ENCODE assay signal across 8 mouse cellular contexts in genomic region chr7:80261372-80261990, GRCm38 (mm10). TPM values are rescaled to one million over a fixed set of nuclear protein-coding genes. Genes with fewer than 3 reads are reported as not detected.
A peak's percentile ranks its signal among the peaks of the same experiment; 100 is the strongest.
DNase-seq lines count a peak whose midpoint lies in the region; ATAC-seq and TF ChIP-seq lines count a peak whose summit lies in the region.

No protein-coding gene starts in this region.

- peaks cover 6% of the 10 kb centered on the region for H3K4me1 ChIP-seq in kidney, embryonic 14.5 days (ENCODE audit: control insufficient read depth, insufficient read depth, low read length)
- H3K4me1 ChIP-seq in MEL (ENCODE audit: control insufficient read depth in 1 of 2, insufficient read depth in 2 of 2, low read length in 2 of 2): peaks cover 4 to 17% of the 10 kb centered on the region in 2 experiments
- H3K4me1 ChIP-seq in embryonic fibroblast, embryonic 13.5 days (ENCODE audit: control insufficient read depth, insufficient read depth, low read length): no peaks in the 10 kb centered on the region; the same call in 1 of the 2 replicates
- H3K4me1 ChIP-seq in midbrain, embryonic 16.5 days (ENCODE audit: control insufficient read depth, insufficient read depth, low read length): peaks cover 9% of the 10 kb centered on the region

- peak overlapping the region; percentile 72 for H3K9ac ChIP-seq in kidney, embryonic 14.5 days (ENCODE audit: low read depth, low read length)
- H3K9ac ChIP-seq in MEL (ENCODE audit: control insufficient read depth, low read depth, low read length, poor library complexity, severe bottlenecking): peak overlapping the region; percentile 84
- peak overlapping the region; percentile 85 for H3K9ac ChIP-seq in midbrain, embryonic 16.5 days (ENCODE audit: low read depth, low read length)

- peak overlapping the region; percentile 54 for H3K4me2 ChIP-seq in kidney, embryonic 14.5 days (replicated peaks; ENCODE audit: low read depth, low read length)
- H3K4me2 ChIP-seq in midbrain, embryonic 16.5 days (ENCODE audit: low read length): peak overlapping the region; percentile 72

- H3K4me3 ChIP-seq in kidney, embryonic 14.5 days (ENCODE audit: low read length): peak overlapping the region; percentile 69
- peak overlapping the region; percentile 55 to 77 for H3K4me3 ChIP-seq in MEL (ENCODE audit: control insufficient read depth in 1 of 2, insufficient read depth in 1 of 2, low read depth in 2 of 2, low read length in 2 of 2)
- peak overlapping the region; percentile 83 for H3K4me3 ChIP-seq in embryonic fibroblast, embryonic 13.5 days (ENCODE audit: insufficient read depth, low read length)
- peak overlapping the region; percentile 71 for H3K4me3 ChIP-seq in midbrain, embryonic 16.5 days (ENCODE audit: low read depth, low read length)

- TF ChIP-seq RAD21 in MEL (IDR thresholded peaks at IDR 0.05; ENCODE audit: low read depth, low read length): no peak

- TF ChIP-seq POLR2A in MEL (IDR thresholded peaks at IDR 0.05; ENCODE audit: control insufficient read depth in 1 of 2, insufficient read depth in 1 of 2, low read depth in 1 of 2, low read length in 2 of 2, poor library complexity in 1 of 2): no peak
- peak; percentile 34; the same call in 1 of the 2 replicates for TF ChIP-seq POLR2A in embryonic fibroblast, embryonic 13.5 days (IDR thresholded peaks at IDR 0.05; ENCODE audit: low read depth, low read length)

- no peaks in the 10 kb centered on the region for H3K27me3 ChIP-seq in kidney, embryonic 14.5 days (ENCODE audit: control insufficient read depth, insufficient read depth, low read length)
- H3K27me3 ChIP-seq in MEL (ENCODE audit: control insufficient read depth in 1 of 2, insufficient read depth in 2 of 2, low read length in 2 of 2): no peaks in the 10 kb centered on the region
- H3K27me3 ChIP-seq in midbrain, embryonic 16.5 days (ENCODE audit: control insufficient read depth, insufficient read depth, low read depth, low read length): peaks cover 27% of the 10 kb centered on the region

- DNase-seq in kidney, postnatal 10 days: no peak
- peak; percentile 62 for DNase-seq in MEL (ENCODE audit: low read depth, low spot score)
- peak; percentile 9 to 11 for DNase-seq in layer of hippocampus, postnatal 36 days
- DNase-seq in adrenal gland, adult 2 months: no peak
- DNase-seq in urinary bladder, postnatal 36 days (ENCODE audit: low spot score in 2 of 2): no peak

- under 1% methylated on average over 32 of the region's 32 CpGs for WGBS in kidney, embryonic 14.5 days
- WGBS in midbrain, embryonic 16.5 days: under 1% methylated on average over 31 of the region's 32 CpGs

- TF ChIP-seq EP300 in MEL (IDR thresholded peaks at IDR 0.05; ENCODE audit: low read depth in 1 of 2, low read length in 2 of 2): no peak

- H3K79me2 ChIP-seq in MEL (ENCODE audit: control insufficient read depth, insufficient read depth, low read length, poor library complexity): peaks cover 19% of the 10 kb centered on the region

- ATAC-seq in kidney, embryonic 14.5 days (ENCODE audit: low FRiP score, low TSS enrichment): peak; percentile 61
- peak; percentile 73 for ATAC-seq in midbrain, embryonic 16.5 days

- H3K36me3 ChIP-seq in kidney, embryonic 14.5 days (ENCODE audit: control insufficient read depth, insufficient read depth, low read length): peaks cover 32% of the 10 kb centered on the region
- peaks cover 6 to 15% of the 10 kb centered on the region in 2 experiments for H3K36me3 ChIP-seq in MEL (ENCODE audit: control insufficient read depth in 1 of 2, insufficient read depth in 2 of 2, low read length in 2 of 2)
- peaks cover 22% of the 10 kb centered on the region for H3K36me3 ChIP-seq in midbrain, embryonic 16.5 days (ENCODE audit: control insufficient read depth, insufficient read depth, low read length)

- no peak for TF ChIP-seq CTCF in MEL (IDR thresholded peaks at IDR 0.05 in 2 of 3, conservative IDR thresholded peaks at IDR 0.05 in 1 of 3; ENCODE audit: control insufficient read depth in 1 of 3, insufficient read depth in 1 of 3, low read depth in 2 of 3, low read length in 3 of 3, poor library complexity in 1 of 3, severe bottlenecking in 1 of 3)
- TF ChIP-seq CTCF in embryonic fibroblast, embryonic 13.5 days (IDR thresholded peaks at IDR 0.05; ENCODE audit: borderline replicate concordance, insufficient read depth, low read length): no peak

- H3K9me3 ChIP-seq in kidney, embryonic 14.5 days (ENCODE audit: control insufficient read depth, low read length): no peaks in the 10 kb centered on the region
- H3K9me3 ChIP-seq in MEL (replicated peaks; ENCODE audit: insufficient read depth, low read length): no peaks in the 10 kb centered on the region
- H3K9me3 ChIP-seq in midbrain, embryonic 16.5 days (replicated peaks; ENCODE audit: control insufficient read depth, low read length, poor library complexity, severe bottlenecking): no peaks in the 10 kb centered on the region

- peak overlapping the region; percentile 53 for H3K27ac ChIP-seq in kidney, embryonic 14.5 days (ENCODE audit: low read depth, low read length)
- peak overlapping the region; percentile 56 for H3K27ac ChIP-seq in MEL (ENCODE audit: control insufficient read depth, low read depth, low read length)
- 0 out of 2 replicates have a peak overlapping the region, but pooled peaks have one; percentile 9 for H3K27ac ChIP-seq in embryonic fibroblast, embryonic 13.5 days (ENCODE audit: insufficient read depth, low read length)
- peak overlapping the region; percentile 77 for H3K27ac ChIP-seq in midbrain, embryonic 16.5 days (ENCODE audit: low read length)

TF ChIP-seq in MEL, 35 proteins besides CTCF, POLR2A, EP300 and RAD21 (continues in another document):
- TF ChIP-seq ETS1 (IDR thresholded peaks at IDR 0.05; ENCODE audit: low read depth, low read length) (0 out of 2 replicates have a peak, but pooled peaks have one; percentile 6), UBTF (IDR thresholded peaks at IDR 0.05; ENCODE audit: borderline replicate concordance, insufficient read depth, low read depth, low read length) (no peak)

RNA-seq across cellular contexts. Expression of gene Ngrn, which starts 0.5 kb away (rescaled TPM):
- 44.8 and 49.7 TPM in 2 replicates for polyA plus RNA-seq in kidney, embryonic 14.5 days (2014; fragmentation: Nextera tagmentation; extraction: Ambion mirVana)
- 42.8 and 48.0 TPM in 2 replicates for total RNA-seq in MEL (2012; rRNA removed)
- polyA plus RNA-seq in MEL (2012; ENCODE audit: insufficient read depth in 1 of 2, insufficient read length in 2 of 2, low read depth in 1 of 2, low replicate concordance in 2 of 2, missing spikeins in 1 of 2): 10 to 100 TPM in 1 of 2 experiments, not detected in 1; 37.2 TPM
- polyA plus RNA-seq in embryonic fibroblast, embryonic 13.5 days (2011; ENCODE audit: insufficient read length, low read depth, missing spikeins): 15.8 and 17.4 TPM in 2 replicates
- total RNA-seq in layer of hippocampus, postnatal 36 days (2021): 10 to 100 TPM; 41.4 to 44.5 TPM
- 73.8 and 78.5 TPM in 2 replicates for polyA plus RNA-seq in midbrain, embryonic 16.5 days (2015; fragmentation: Nextera tagmentation; extraction: Ambion mirVana)
- total RNA-seq in adrenal gland, adult 2 months (2021): 10 to 100 TPM; 35.7 to 50.1 TPM
- 38.7 and 45.6 TPM in 2 replicates for polyA plus RNA-seq in adrenal gland, adult 2 months (2012; rRNA removed)

RNA-seq across cellular contexts. Expression of gene Vps33b, which starts 8.0 kb away (rescaled TPM):
- polyA plus RNA-seq in kidney, embryonic 14.5 days (2014; fragmentation: Nextera tagmentation; extraction: Ambion mirVana): 9.9 and 15.5 TPM in 2 replicates
- total RNA-seq in MEL (2012; rRNA removed): 24.9 and 27.6 TPM in 2 replicates
- polyA plus RNA-seq in MEL (2012; ENCODE audit: insufficient read depth in 1 of 2, insufficient read length in 2 of 2, low read depth in 1 of 2, low replicate concordance in 2 of 2, missing spikeins in 1 of 2): 10 to 100 TPM in 1 of 2 experiments, not detected in 1; 23.4 TPM
- 10.7 and 12.0 TPM in 2 replicates for polyA plus RNA-seq in embryonic fibroblast, embryonic 13.5 days (2011; ENCODE audit: insufficient read length, low read depth, missing spikeins)
- 10 to 100 TPM; 21.6 to 24.3 TPM for total RNA-seq in layer of hippocampus, postnatal 36 days (2021)
- polyA plus RNA-seq in midbrain, embryonic 16.5 days (2015; fragmentation: Nextera tagmentation; extraction: Ambion mirVana): 27.3 and 27.5 TPM in 2 replicates
- total RNA-seq in adrenal gland, adult 2 months (2021): 10 to 100 TPM; 20.4 to 20.6 TPM
- polyA plus RNA-seq in adrenal gland, adult 2 months (2012; rRNA removed): 8.4 and 9.3 TPM in 2 replicates

RNA-seq across cellular contexts. Expression of gene Ttll13, which starts 15.3 kb away (rescaled TPM):
- polyA plus RNA-seq in kidney, embryonic 14.5 days (2014; fragmentation: Nextera tagmentation; extraction: Ambion mirVana): 0.47 and 1.7 TPM in 2 replicates
- total RNA-seq in MEL (2012; rRNA removed): 0.39 and 0.46 TPM in 2 replicates
- polyA plus RNA-seq in MEL (2012; ENCODE audit: insufficient read depth in 1 of 2, insufficient read length in 2 of 2, low read depth in 1 of 2, low replicate concordance in 2 of 2, missing spikeins in 1 of 2): under 1 TPM in 1 of 2 experiments, not detected in 1; 0.40 TPM
- polyA plus RNA-seq in embryonic fibroblast, embryonic 13.5 days (2011; ENCODE audit: insufficient read length, low read depth, missing spikeins): 0.63 TPM in 1 of 2 replicates, not detected in the other
- 1 to 10 TPM; 1.7 to 2.9 TPM for total RNA-seq in layer of hippocampus, postnatal 36 days (2021)
- 2.9 and 3.0 TPM in 2 replicates for polyA plus RNA-seq in midbrain, embryonic 16.5 days (2015; fragmentation: Nextera tagmentation; extraction: Ambion mirVana)
- 1 to 10 TPM in 1 of 2 experiments, under 1 TPM in 1; 0.89 to 1.2 TPM for total RNA-seq in adrenal gland, adult 2 months (2021)
- polyA plus RNA-seq in adrenal gland, adult 2 months (2012; rRNA removed): 0.66 TPM in 2 replicates

RNA-seq across cellular contexts. Expression of gene Gdpgp1, which starts 28.8 kb away (rescaled TPM):
- polyA plus RNA-seq in kidney, embryonic 14.5 days (2014; fragmentation: Nextera tagmentation; extraction: Ambion mirVana): 3.3 and 5.3 TPM in 2 replicates
- 3.4 and 4.0 TPM in 2 replicates for total RNA-seq in MEL (2012; rRNA removed)
- 1 to 10 TPM in 1 of 2 experiments, not detected in 1; 4.6 TPM for polyA plus RNA-seq in MEL (2012; ENCODE audit: insufficient read depth in 1 of 2, insufficient read length in 2 of 2, low read depth in 1 of 2, low replicate concordance in 2 of 2, missing spikeins in 1 of 2)
- 1.8 and 2.2 TPM in 2 replicates for polyA plus RNA-seq in embryonic fibroblast, embryonic 13.5 days (2011; ENCODE audit: insufficient read length, low read depth, missing spikeins)
- total RNA-seq in layer of hippocampus, postnatal 36 days (2021): 1 to 10 TPM; 6.9 to 7.3 TPM
- polyA plus RNA-seq in midbrain, embryonic 16.5 days (2015; fragmentation: Nextera tagmentation; extraction: Ambion mirVana): 3.7 and 4.6 TPM in 2 replicates
- 1 to 10 TPM; 3.6 to 4.6 TPM for total RNA-seq in adrenal gland, adult 2 months (2021)
- 2.6 and 2.9 TPM in 2 replicates for polyA plus RNA-seq in adrenal gland, adult 2 months (2012; rRNA removed)

RNA-seq across cellular contexts. Expression of gene Cib1, which starts 28.9 kb away (rescaled TPM):
- polyA plus RNA-seq in kidney, embryonic 14.5 days (2014; fragmentation: Nextera tagmentation; extraction: Ambion mirVana): 100 and 139 TPM in 2 replicates
- total RNA-seq in MEL (2012; rRNA removed): 69.3 and 84.5 TPM in 2 replicates
- 100 to 1,000 TPM in 1 of 2 experiments, not detected in 1; 145 TPM for polyA plus RNA-seq in MEL (2012; ENCODE audit: insufficient read depth in 1 of 2, insufficient read length in 2 of 2, low read depth in 1 of 2, low replicate concordance in 2 of 2, missing spikeins in 1 of 2)
- 33.3 and 35.1 TPM in 2 replicates for polyA plus RNA-seq in embryonic fibroblast, embryonic 13.5 days (2011; ENCODE audit: insufficient read length, low read depth, missing spikeins)
- total RNA-seq in layer of hippocampus, postnatal 36 days (2021): 10 to 100 TPM; 21.0 to 25.4 TPM
- 24.3 and 26.0 TPM in 2 replicates for polyA plus RNA-seq in midbrain, embryonic 16.5 days (2015; fragmentation: Nextera tagmentation; extraction: Ambion mirVana)
- total RNA-seq in adrenal gland, adult 2 months (2021): 10 to 100 TPM; 66.7 to 75.3 TPM
- polyA plus RNA-seq in adrenal gland, adult 2 months (2012; rRNA removed): 110 and 126 TPM in 2 replicates

Comparison
In these comparisons a context has a peak if more than half of its experiments do, and no peak if none do; other contexts are left out.
1. H3K27ac ChIP-seq: peak in every context shown above with its lines; median percentile 77 in midbrain, embryonic 16.5 days; 56 in MEL; 53 in kidney, embryonic 14.5 days; 9 in embryonic fibroblast, embryonic 13.5 days.
2. DNase-seq: peak in MEL (single experiment) and layer of hippocampus, postnatal 36 days (2 of 2); none in kidney, postnatal 10 days (single experiment), adrenal gland, adult 2 months (single experiment) and urinary bladder, postnatal 36 days (0 of 2).
3. Peak in every context shown above with its lines, with median percentiles within 50 percentile points of each other: H3K4me3 ChIP-seq and H3K9ac ChIP-seq.